Mouse (Mus musculus): ENCODE results near the gene Il23a. TPM values are rescaled to one million over a fixed set of nuclear protein-coding genes. Genes with fewer than 3 reads are reported as not detected.
"Not testable (repeated sequence)": the region's sequence is repeated elsewhere in the genome, so short reads cannot be mapped to it uniquely, and the experiment has no call there.

Gene Il23a
- total RNA-seq (2021) = under 1 TPM; 0.43 to 0.58 TPM

- intact Hi-C loops (cut with DNase I) = no loop called here
Measured at GRCm38 (mm10) chr10:128298702-128299171, at the start of gene Il23a. Gene Il23a, minus strand, starts transcription at chr10:128298752.

GRCm38 (mm10) chr10:128347541-128347940 is 49.0 kb upstream of the Il23a start:
- DNase-seq (ENCODE audit: extremely low spot score in 1 of 2, low spot score in 2 of 2) = no peak
- intact Hi-C loops (cut with DNase I) = no loop called here

More at GRCm38 (mm10) chr10:128298702-128299171, at the start of gene Il23a:
- DNase-seq (ENCODE audit: extremely low spot score in 1 of 2, low spot score in 2 of 2) = no peak

GRCm38 (mm10) chr10:128344568-128345275 is 46.2 kb upstream of the Il23a start:
- DNase-seq (ENCODE audit: extremely low spot score in 1 of 2, low spot score in 2 of 2) = peak; percentile 64 to 66
- intact Hi-C loops (cut with DNase I) = no loop called here

GRCm38 (mm10) chr10:128343436-128343835 is 44.9 kb upstream of the Il23a start:
- intact Hi-C loops (cut with DNase I) = no loop called here
- DNase-seq (ENCODE audit: extremely low spot score in 1 of 2, low spot score in 2 of 2) = no peak

- intact Hi-C loops (cut with DNase I) = no loop called here
- no peak for DNase-seq (ENCODE audit: extremely low spot score in 1 of 2, low spot score in 2 of 2)
Measured at GRCm38 (mm10) chr10:128340257-128340656, 41.7 kb upstream of the Il23a start.

GRCm38 (mm10) chr10:128338948-128339347 is 40.4 kb upstream of the Il23a start:
- intact Hi-C loops (cut with DNase I) = loop anchor here (10.0 kb wide), 1 partner anchor 116 kb away; the partner anchor contains the start of gene Smarcc2
- no peak for DNase-seq (ENCODE audit: extremely low spot score in 1 of 2, low spot score in 2 of 2)

GRCm38 (mm10) chr10:128338415-128338814 is 39.9 kb upstream of the Il23a start:
- intact Hi-C loops (cut with DNase I) = loop anchor here (10.0 kb wide), 1 partner anchor 116 kb away; the partner anchor contains the start of gene Smarcc2

GRCm38 (mm10) chr10:128337306-128338181 is 39.0 kb upstream of the Il23a start, which contains the start of gene Cs:
Gene Cs, plus strand, starts transcription at chr10:128337734.
- intact Hi-C loops (cut with DNase I) = loop anchor here (10.0 kb wide), 1 partner anchor 117 kb away; the partner anchor contains the start of gene Smarcc2
- peak; percentile 96 to 98 for DNase-seq (ENCODE audit: extremely low spot score in 1 of 2, low spot score in 2 of 2)

More at GRCm38 (mm10) chr10:128338415-128338814, 39.9 kb upstream of the Il23a start:
- no peak for DNase-seq (ENCODE audit: extremely low spot score in 1 of 2, low spot score in 2 of 2)

- no peak for DNase-seq (ENCODE audit: extremely low spot score in 1 of 2, low spot score in 2 of 2)
- intact Hi-C loops (cut with DNase I) = loop anchor here (10.0 kb wide), 1 partner anchor 118 kb away; the partner anchor contains the start of gene Smarcc2
Measured at GRCm38 (mm10) chr10:128336597-128336996, 38.0 kb upstream of the Il23a start.

- intact Hi-C loops (cut with DNase I) = loop anchor here (10.0 kb wide), 1 partner anchor 119 kb away; the partner anchor contains the start of gene Smarcc2
- no peak for DNase-seq (ENCODE audit: extremely low spot score in 1 of 2, low spot score in 2 of 2)
Measured at GRCm38 (mm10) chr10:128336195-128336594, 37.6 kb upstream of the Il23a start.

GRCm38 (mm10) chr10:128335582-128335981 is 37.0 kb upstream of the Il23a start:
- intact Hi-C loops (cut with DNase I) = loop anchor here (10.0 kb wide), 1 partner anchor 119 kb away; the partner anchor contains the start of gene Smarcc2

GRCm38 (mm10) chr10:128332358-128333249 is 34.1 kb upstream of the Il23a start:
- intact Hi-C loops (cut with DNase I) = loop anchor here (10.0 kb wide), 1 partner anchor 122 kb away; the partner anchor contains the start of gene Smarcc2

More at GRCm38 (mm10) chr10:128335582-128335981, 37.0 kb upstream of the Il23a start:
- DNase-seq (ENCODE audit: extremely low spot score in 1 of 2, low spot score in 2 of 2) = peak in 1 of 2 experiments; percentile 69

GRCm38 (mm10) chr10:128327610-128328009 is 29.1 kb upstream of the Il23a start:
- intact Hi-C loops (cut with DNase I) = no loop called here
- DNase-seq (ENCODE audit: extremely low spot score in 1 of 2, low spot score in 2 of 2) = no peak

More at GRCm38 (mm10) chr10:128332358-128333249, 34.1 kb upstream of the Il23a start:
- not testable (repeated sequence) for DNase-seq (ENCODE audit: extremely low spot score in 1 of 2, low spot score in 2 of 2)

- intact Hi-C loops (cut with DNase I) = no loop called here
- no peak for DNase-seq (ENCODE audit: extremely low spot score in 1 of 2, low spot score in 2 of 2)
Measured at GRCm38 (mm10) chr10:128326825-128327224, 28.3 kb upstream of the Il23a start.

GRCm38 (mm10) chr10:128323516-128323915 is 25.0 kb upstream of the Il23a start:
- intact Hi-C loops (cut with DNase I) = no loop called here
- DNase-seq (ENCODE audit: extremely low spot score in 1 of 2, low spot score in 2 of 2) = no peak

GRCm38 (mm10) chr10:128322141-128323108 is 23.9 kb upstream of the Il23a start, which contains the start of gene Cnpy2:
Gene Cnpy2, plus strand, starts transcription at chr10:128322459.
- intact Hi-C loops (cut with DNase I) = no loop called here
- peak; percentile 85 to 93 for DNase-seq (ENCODE audit: extremely low spot score in 1 of 2, low spot score in 2 of 2)

GRCm38 (mm10) chr10:128321641-128322040 is 23.1 kb upstream of the Il23a start:
- intact Hi-C loops (cut with DNase I) = no loop called here
- no peak for DNase-seq (ENCODE audit: extremely low spot score in 1 of 2, low spot score in 2 of 2)

Data from left cerebral cortex, postnatal 10 days (tissue).